Mouse (Mus musculus): Measurements from ENCODE around the gene Clip1.
"Not testable (repeated sequence)": the region's sequence is repeated elsewhere in the genome, so short reads cannot be mapped to it uniquely, and the experiment has no call there.

Clip1 gene

GRCm38 (mm10) chr5:123684221-123685144, at the start of gene Clip1:
Clip1 (minus strand) TSS chr5:123684618.
- no peak for DNase-seq

DNA sequence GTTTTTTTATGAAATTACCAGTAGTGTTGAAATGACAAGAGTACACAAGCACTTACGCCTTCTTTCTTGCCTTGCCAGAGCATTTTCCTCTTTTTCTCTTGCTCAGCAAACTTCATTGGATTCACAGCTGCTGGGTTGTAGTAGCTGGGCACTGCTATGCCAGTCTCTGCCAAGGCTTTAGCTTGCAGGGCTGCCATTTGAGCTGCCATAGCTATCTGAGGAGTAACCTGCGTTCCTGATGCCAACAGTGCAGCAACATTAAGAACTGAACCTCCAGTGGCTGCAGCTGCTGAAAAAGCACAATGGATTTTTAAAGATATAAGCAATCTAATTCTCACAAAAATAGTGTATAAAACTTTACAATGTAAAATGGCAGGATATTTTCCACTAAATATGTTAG, 46.6 kb upstream of the Clip1 start:
- no peak for DNase-seq

GRCm38 (mm10) chr5:123723816-123724215, 39.4 kb upstream of the Clip1 start:
- DNase-seq, result not testable (repeated sequence)

GRCm38 (mm10) chr5:123720328-123721311, 36.2 kb upstream of the Clip1 start, which contains the start of gene Zcchc8:
Zcchc8 (minus strand) TSS chr5:123721100.
- DNase-seq, result peak; percentile 96

GRCm38 (mm10) chr5:123714622-123715021, 30.2 kb upstream of the Clip1 start:
- DNase-seq, result no peak

DNA sequence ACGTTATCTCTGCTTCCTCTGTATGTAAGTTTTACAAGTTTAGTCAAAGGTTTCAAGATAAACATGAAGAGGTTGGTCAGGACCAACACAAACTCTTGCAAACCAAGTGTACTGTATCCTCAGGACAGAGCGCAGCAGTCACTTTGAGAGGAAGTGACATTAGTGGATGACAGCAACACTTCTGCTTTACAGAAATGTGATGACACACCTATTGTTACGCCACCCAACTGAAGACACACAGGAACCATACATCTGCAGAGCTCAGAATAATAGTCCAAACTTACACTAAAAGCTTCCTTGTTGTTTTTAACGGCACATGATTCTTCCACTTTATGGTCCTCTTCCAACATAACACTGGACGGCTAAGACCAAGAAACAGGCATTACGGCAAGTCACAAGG, 29.4 kb upstream of the Clip1 start:
- DNase-seq, result no peak

GRCm38 (mm10) chr5:123709571-123709970, 25.2 kb upstream of the Clip1 start:
- DNase-seq, result no peak

- no peak for DNase-seq
Measured at GRCm38 (mm10) chr5:123708598-123708997, 24.2 kb upstream of the Clip1 start.

GRCm38 (mm10) chr5:123700625-123701024, 16.2 kb upstream of the Clip1 start:
- DNase-seq, result no peak

DNA sequence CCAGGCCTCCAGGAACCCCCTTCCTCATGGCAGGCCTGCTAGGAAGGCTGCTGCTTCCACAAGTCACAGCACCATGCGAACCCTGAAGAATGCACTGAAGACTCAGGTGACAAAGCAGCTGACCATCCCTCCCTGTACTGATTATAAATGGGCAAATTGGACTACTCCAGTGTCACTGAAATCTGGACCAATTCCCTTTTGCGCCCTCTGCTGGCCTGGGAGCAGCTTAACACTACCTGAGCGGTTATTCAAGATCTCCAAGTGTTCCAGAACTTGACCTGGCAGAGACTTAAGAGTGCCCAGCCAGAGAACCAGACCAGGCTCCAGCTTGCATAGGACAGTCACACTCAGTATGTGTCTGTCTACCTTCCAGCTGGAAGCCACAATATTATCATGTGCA, 14.8 kb upstream of the Clip1 start:
- DNase-seq, result peak; percentile 70

DNA sequence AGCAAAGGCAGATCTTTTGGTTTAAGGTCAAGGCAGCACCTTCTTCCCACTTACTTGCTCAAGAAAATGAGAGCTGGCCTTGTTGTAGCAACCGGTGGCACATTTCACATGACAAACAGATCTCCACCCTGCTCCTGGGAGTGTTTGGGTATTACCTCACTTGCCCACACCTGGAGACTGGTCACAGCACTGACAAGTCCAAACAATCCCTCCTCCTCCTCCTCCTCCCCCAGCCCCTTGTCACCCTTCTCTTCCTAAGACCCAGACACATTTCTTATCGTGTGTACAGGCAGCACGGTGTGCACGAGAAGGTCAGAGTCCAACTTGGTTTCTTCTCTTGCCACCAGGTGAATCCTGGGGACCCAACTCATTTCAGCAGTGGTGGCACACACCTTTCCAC, 12.5 kb upstream of the Clip1 start:
- no peak for DNase-seq

DNA sequence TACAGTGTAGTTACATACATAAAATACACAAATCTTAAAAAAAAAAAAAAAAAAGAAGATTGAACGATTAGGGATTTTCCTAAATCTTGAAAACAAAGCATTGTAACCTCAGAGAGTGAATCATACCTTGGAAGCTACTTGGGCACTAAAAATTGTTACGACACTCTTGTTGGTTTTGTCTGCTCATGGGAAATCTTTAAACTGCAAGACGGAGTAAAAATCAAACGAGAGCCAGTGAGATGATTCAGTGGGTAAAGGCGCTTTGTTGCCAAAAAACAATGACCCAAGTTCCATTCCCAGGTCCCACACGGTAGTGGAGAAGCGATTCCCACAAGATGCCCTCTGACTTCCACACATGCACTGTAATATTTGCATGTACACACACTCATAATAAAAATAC, 11.8 kb upstream of the Clip1 start:
- no peak for DNase-seq

- no peak for DNase-seq
Measured at GRCm38 (mm10) chr5:123694468-123694867, 10.1 kb upstream of the Clip1 start.

DNA sequence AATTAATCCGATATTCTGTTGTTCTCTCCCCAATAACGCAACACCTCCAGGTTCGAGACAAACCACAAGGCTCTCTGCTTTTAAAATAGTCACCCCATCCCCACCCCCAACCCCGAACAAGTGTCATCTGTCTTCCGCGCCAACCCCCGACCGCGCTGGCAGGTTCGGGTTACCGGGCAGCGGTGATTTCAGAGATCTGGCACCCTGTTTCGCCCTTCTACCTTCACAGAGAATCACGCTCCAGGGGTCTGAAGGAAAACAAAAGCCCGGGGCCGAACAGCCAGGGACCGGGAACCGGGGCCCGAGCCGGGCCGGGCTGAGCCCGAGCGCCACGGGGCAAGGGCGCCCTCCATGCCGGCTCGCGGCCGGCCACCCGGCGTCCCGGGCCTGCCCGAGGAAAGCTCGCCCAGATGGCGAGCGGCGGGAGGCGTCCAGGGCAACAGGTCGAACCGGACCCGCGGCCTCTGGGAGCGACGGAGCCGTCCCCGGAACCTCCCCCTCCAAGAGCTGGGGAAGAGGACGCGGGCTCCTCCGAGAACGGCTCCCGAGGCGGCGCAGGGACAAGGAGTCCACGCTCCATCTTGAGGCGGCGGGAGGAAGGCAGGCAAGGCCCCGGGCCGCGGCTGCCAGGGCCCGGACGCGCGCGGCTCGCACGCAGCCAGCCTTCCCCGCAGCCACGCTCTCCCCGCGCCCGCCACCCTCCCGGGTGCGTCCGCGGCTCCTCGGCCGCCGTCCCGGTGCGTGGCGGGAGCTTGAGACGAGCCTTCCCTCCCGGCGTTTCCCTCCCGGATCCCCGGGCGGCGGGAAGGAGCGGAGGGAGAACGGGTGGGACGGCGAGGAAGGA, 819 bp downstream of the Clip1 start:
- peak; percentile 71 for DNase-seq

DNA sequence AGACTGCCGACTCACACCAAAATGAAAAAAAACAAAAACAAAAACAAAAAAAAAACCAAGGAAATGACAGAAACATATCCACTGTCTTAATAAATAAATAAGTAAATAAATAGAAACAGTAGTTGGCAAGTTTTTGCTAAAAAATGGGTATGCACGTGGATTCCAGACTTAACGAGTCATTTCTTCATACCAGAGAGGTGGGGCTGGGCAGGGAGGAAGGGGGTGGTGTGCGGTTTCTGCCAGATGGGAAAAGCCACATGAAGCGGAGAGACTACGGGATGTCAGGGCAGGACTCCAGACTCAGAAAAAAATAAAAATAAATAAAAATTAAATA, 1.4 kb downstream of the Clip1 start:
- DNase-seq, result no peak

- DNase-seq, result peak; percentile 21
Measured at GRCm38 (mm10) chr5:123682372-123682771, 2.0 kb downstream of the Clip1 start.

DNA sequence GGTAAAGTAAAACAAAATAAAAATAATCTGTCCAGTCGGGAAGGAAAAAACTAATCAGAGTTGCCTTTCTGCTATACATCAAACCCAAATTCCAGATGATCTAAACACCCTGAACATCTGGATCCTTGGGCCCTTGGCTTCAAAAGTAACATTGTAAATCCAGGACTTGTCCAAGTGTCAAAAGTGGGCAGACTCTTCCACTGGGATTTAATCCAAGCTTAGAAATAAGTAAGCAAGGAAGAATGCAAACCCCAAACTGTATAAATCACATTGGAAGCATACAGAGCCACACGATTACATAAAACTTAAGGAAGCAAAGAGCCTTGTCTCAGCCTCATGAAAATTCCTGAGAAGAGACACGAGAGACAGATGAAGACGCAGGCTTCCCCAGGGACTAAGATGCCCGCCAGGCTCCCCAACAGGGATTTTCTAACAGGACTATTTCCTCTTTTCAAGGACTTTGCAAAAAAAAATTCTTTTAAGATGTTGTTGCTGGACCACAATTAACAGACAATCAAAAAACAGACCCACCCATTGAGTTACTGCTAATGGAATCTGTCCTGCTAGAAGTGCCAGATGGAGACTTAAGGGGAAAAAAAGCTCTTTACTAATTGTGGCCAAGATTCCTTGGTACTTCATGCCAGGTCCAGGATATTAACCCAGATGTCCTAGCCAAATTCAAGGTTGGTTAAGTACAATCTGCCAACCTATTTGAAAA, 4.7 kb downstream of the Clip1 start:
- DNase-seq, result no peak

DNA sequence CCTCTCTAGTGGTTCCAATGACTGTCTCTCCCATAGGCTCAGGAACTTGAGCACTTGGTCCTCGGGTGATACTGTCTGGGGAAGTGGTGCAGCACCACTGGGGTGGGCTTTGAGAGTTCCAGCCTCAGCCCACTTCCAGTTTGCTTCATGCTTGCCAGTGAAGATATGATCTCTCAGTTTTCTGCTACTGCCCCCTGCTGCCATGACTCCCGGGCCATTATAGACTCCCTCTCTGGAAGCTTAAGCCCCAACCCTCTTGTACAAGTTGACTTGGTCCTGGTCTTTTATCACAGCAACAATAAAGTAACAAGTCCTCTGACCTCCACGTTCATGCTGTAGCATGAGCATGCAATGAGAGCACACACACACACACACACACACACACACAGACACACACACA, 5.3 kb downstream of the Clip1 start:
- DNase-seq, result peak; percentile 13

- DNase-seq, result no peak
Measured at GRCm38 (mm10) chr5:123675717-123676116, 8.7 kb downstream of the Clip1 start.

GRCm38 (mm10) chr5:123675221-123675620, 9.2 kb downstream of the Clip1 start:
- DNase-seq, result no peak

- no peak for DNase-seq
Measured at GRCm38 (mm10) chr5:123671473-123671820, 13.0 kb downstream of the Clip1 start.

Data from thymus, postnatal 25 days (tissue).